Mouse (Mus musculus) layer of hippocampus, adult 8-10 months (tissue): ENCODE data around the gene Hsf4. TPM values are rescaled to one million over a fixed set of nuclear protein-coding genes. Genes with fewer than 3 reads are reported as not detected.
A peak's percentile ranks its signal among the peaks of the same experiment; 100 is the strongest.
"Not testable (repeated sequence)": the region's sequence is repeated elsewhere in the genome, so short reads cannot be mapped to it uniquely, and the experiment has no call there.

Source experiments
- DNase-seq, 2 experiments: peaks; one replicate each; pipeline ENCODE4 v3.0.0; 2022; ENCODE audit warnings: low spot score in 2 of 2
- total RNA-seq, 4 experiments: library from RNA; stranded (reverse); gene quantifications; 2 replicates each; pipeline ENCODE4 v1.2.4; 2022

Gene Hsf4
- total RNA-seq, result 10 to 100 TPM; 10.6 to 12.9 (median 12.0) TPM

DNA sequence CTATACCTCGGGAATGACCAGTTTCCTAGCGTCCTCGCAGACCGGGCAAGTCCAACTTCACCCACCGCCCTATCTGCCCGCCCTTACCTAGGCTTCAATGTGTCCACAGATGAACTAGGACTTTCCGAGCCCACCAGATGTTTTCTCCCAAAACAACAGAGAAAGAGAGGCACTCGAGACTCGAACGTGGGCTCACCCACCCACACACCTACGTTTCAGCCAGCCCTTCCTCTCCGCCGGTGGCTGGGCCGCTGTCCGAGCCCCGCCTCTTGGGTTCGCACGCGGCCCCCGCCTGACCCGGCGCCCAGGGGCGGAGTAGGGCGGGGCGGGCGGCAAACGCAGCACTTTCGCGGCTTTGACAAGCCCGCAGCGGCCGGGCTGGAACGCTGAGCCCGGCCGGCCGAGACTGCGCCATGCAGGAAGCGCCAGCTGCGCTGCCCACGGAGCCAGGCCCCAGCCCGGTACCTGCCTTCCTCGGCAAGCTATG lies at the start of gene Hsf4:
Gene Hsf4 (plus strand): TSS at position 341 of the 487 bp plus-strand sequence.
- DNase-seq, result no peak

DNA sequence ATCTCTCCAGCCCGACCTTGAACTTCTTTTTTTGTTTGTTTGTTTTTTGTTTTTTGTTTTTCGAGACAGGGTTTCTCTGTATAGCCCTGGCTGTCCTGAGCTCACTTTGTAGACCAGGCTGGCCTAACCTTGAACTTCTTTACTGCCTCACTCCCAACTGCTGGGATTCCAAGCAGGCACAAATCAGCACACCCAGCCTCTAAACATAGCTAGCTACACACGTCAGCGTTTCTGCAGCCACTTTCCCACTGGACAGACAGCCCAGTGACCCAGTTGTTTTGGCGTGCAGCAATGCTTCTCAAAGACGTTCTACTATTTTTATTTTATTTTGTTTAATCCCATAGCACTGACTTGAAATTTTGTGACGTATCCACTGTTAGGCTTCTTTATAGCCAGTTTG lies 45.8 kb upstream of the Hsf4 start:
- DNase-seq, result no peak

DNA sequence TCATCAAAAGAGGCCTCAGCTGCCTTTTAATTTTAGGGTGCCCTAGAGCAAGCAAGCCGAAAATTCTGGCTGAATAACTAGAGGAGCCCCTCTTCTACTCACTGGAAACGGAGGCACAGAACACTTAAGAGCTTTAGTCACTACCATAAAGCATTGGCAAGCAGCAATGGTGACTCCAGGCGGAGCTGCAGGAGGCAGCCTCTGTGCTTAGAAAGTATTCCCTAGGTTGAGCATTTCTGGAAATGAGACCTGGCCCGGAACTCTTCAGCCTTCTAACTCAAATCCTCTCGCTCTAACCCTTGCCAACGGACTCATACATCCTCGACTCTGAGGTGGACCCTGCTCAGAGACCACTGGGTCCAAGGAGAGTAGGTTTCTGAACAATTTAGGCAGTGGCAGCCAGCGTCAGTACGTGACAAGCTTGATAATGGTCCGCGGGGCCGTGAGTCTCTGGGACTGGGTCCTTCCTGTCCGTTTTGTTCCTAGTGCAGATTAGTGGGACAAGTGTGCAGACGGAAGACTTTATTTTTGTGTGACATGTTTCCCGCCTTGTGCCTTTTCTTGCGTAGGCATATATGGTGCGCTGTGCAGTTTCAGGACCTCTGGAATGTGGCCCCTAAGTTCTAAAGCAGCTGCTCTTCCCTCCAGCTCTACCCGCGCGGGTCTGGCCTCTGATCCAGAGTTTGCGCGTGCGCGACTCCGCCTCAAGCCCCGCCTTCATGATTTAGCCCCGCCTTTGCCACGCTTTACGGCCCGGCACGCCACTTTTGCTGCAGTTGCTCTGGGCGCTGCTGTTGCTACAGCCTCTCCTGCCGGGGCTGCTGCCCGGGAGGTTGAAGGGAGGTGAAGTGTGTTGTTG lies 45.0 kb upstream of the Hsf4 start, which contains the start of gene D230025D16Rik:
Gene D230025D16Rik (plus strand): TSS at position 733 of the 859 bp plus-strand sequence.
- peak; percentile 88 to 94 for DNase-seq

DNA sequence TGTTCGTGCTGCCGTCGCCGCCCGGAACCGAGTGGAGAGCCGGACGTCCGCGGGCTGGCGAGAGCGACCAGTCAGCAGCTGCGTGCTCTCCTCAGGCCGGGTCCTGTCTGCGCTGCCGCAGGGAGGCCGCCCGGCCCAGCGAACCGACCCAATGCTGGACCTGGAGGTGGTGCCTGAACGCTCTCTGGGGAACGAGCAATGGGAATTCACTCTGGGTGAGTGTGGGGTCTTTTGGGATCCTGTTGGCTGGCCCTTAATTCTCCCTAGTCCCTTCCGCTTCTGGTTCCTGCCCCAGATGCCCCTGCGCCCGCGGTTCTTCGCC lies 44.4 kb upstream of the Hsf4 start:
- no peak for DNase-seq

DNA sequence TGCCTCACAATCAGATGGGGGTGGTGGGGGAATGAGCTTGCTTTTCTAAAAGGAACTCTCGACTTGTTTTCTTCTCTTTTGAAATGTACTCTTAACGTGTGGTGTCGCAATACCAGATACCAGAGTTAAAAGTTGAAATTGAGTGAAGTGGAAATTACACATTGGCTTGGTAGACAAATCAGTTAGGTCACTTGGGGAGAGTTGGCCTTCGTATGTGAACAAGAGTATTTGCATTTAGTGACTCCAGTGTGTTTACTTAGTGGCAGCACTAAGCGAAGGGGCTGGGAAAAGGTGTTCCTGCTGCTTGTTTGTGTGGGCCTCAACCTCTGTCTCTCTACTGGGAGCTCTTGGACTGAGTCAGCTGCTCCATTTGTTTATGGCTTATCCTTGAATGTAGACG lies 43.7 kb upstream of the Hsf4 start:
- DNase-seq, result no peak

DNA sequence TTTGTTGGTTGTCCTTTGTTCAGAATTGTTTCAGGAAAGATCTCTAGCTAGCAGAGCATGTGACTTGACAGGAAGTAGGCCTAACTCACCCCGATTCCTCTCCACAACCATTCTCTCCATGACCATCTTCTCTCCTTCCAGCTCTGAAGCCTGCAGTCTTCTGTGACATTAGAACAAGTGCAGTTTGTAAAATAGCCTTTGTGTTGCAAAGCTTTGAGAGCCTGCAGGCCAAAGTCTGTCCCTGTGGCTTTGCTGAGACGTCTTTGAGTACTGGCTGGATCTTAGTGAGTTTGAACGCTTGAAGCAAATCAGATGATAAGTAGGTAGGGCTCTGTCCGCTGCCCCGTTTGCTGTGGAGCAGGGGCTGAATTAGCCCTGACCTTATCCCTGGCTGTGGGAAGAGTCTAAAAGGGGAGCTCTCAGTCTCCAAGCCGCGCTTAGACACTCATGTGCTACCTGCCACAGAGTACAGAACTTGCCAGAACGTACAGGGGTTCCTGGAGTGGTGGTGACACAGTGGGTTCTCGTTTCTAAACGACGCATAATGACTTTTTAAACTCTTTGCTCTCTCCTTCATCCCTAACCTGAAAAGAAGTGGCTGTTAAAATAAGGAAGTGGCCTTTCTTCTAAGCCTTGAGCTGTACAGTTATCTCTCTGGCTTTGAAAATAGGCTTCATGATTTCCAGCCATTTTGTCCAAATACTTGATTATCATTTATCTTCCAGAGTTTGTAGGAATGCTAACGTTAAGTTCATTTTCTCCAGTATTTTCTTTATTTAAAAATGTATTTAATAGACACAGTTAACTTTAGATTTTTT lies 37.9 kb upstream of the Hsf4 start:
- no peak for DNase-seq

DNA sequence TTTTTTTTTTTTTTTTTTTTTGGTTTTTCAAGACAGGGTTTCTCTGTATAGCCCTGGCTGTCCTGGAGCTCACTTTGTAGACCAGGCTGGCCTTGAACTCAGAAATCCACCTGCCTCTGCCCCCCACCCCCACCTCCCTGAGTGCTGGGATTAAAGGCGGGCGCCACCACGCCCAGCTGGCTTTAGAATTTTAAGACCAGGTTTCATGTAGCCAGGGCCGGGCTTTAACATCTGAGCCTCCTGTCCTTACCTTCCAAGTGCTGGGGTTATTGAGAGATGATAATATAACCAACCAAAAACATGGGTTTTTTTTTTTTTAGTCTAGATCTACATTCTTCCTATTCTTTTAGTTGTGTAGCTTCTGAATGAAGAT lies 37.3 kb upstream of the Hsf4 start:
- not testable (repeated sequence) for DNase-seq

DNA sequence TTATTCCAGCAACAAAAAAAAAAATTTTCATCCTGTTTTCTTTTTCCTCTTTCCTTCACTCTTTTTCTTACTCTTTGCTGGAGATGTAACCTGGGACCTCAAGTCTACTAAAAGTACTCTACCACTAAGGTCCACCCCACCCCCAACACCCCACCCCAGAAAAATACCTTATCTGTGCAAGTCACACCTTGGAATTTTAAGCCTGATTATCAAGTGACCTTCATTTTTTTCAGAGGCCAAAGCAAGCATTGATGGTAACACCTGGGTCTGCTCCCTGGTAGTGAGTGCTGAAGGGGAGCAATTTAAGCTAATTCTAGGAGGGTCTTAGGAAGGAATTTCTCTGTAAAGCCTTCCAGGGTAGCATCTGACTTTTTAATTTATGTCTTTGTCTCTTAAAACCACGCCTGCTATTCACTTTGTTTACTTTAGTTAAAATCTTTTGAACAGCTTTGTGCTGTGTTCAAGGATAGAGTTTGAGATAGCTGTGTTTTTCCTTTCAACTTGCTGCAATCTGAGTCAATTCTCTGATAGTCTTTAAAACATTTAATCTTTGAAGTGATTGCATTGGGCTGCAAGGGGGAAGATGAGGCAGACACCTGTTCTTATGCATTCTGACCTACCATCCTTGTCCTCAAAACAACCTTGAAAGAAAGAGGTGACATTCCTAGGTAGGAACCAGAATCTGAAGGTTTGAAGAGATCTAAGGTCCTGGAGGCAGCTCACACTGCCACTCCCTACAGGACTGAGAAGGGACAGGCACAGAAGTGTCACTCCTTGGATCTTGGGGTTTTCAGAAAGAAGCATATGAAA lies 36.3 kb upstream of the Hsf4 start:
- DNase-seq, result no peak

DNA sequence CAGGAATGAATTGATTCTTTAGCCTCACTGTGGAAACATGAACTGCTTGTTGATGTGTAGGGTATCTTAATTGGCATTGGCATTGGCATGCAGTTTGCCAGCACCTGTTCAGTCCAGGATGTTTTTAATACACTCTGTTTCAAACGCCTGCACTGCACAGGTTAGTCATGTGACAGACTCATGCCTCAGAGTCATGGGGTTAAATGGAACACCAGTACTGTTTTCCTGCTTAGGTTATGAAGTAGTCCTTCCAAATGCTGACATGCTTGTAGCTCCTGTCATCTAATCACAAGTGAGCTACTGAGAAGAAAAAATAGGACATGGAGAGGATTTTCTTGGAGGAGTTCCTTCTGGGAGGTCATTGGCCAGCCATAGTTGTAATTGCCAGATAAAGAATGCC lies 34.4 kb upstream of the Hsf4 start:
- DNase-seq, result no peak

DNA sequence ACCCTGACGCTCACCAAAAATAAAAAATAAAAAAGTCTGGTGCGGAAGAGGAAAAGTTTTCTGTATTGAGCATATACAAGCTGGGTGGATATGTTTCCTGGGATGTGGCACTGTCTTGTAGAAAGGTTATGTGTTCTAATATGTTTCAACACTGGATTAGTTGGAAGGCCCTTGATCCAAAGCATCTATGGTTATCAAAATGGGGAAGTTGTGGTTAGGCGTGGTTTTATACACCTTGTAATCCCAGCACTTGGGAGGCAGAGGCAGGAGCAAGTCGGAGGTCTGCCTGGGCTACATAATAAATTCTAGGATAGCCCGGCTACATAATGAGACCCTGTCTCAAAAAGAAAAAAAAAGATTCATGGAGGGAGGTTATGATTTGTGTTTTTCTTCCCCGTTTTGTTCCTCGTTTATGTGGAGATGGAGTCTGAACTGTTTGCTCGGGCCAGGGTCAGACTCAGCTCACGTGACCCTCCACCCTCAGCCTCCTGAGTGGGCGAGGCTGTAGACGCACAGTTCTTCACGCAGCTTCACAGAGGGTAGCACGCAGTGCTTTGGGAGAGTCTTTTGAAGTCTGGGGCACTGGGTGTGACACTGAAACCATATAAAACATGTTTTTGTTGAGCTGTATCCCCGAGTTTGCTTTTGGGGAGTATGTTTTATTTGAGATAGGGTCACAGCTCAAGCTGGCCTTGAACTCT lies 32.0 kb upstream of the Hsf4 start:
- no peak for DNase-seq

DNA sequence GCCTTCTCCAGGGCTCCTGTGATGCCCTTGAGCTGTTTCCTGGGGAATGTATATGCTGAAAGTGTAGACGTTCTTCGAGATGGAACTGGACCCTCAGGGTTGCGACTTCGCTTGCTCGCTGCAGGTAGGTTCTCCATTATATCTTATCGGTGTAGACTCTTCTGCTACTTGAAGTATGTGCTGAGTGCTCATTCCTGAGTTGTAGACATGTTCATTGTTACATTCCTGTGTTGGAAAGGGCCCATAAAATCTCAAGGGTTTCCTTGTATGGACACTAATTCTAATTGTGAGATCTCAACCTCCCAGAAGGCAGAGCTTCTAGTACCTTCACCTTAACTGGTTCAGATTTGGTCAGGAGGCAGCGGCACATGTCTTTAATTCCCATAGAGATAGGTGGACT lies 28.6 kb upstream of the Hsf4 start:
- no peak for DNase-seq

DNA sequence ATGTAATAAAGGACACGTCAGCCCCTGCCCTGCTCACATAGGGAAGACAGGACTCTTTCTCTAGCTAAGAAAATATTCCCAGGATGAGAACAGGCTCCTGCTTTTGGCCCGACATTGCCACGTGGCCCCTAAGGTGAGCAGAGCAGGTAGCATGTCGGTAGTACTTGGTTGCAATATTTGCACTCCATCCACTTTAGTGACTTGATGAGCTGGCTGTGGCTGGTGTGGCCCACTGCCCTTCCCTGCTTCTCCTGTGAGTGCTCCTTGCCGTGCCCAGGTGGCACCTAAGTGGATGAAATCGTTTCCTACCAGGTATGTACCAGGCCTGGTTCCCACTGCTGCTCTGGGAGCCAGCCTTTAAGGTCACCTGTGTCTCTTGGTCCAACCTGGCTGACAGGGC lies 17.6 kb upstream of the Hsf4 start:
- no peak for DNase-seq

DNA sequence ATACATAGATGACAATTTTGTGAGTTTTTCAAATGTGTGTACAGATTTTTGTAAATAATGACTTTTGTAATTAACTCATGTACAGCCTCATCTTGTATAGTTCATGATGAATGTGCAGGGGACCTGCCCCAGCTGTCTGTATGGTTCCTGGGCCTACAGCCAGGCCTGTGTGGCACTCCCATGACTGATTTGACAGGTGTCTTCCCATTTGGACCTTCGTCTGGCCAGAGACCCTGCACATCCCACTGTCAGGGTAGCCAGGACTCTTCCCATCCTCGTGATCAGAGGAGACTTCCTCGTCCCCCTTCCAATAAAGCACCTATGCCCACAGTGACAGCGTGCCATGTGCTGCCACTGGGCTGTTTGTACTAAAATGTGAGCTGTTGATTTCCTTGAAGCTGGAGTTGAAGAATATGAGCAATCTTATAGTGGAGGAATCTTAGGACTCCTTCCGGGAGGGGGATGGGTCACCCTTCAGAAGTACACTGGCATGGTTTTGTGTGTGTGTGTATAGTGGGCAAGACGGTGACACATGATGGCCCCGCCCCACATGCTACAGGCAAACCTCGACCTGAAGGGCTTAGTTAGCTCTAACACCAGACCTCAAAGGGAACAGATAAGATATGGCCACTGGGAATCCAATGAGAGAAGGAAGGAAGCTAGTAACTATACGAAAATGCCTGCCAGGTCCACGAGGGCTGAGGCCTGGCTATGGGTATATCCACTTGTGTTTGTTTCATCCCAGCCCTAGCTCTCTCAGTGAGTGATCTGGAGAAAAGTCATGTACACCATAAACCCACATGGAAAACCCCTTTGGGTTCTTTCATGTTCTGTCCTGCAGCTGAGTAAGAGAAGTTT lies 16.7 kb upstream of the Hsf4 start:
- DNase-seq, result no peak

DNA sequence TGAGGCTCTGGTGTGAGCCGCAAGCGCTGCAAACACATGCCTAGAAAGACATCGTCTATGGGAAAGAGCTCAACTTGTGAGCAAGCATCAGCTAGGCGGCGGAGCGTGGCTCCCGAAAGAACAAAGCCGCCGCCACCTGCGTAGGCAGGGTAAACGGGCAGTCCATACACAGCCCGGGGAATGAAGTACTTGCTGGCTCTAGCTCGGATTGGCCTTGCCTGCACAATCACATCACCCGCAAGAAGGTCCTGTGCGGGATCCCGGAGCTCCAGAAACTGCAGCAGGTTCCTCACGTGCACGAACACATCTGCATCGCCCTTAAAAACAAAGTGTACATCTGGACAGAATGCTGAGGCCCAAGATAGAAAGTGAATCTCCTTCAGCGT lies 15.8 kb upstream of the Hsf4 start:
- no peak for DNase-seq

DNA sequence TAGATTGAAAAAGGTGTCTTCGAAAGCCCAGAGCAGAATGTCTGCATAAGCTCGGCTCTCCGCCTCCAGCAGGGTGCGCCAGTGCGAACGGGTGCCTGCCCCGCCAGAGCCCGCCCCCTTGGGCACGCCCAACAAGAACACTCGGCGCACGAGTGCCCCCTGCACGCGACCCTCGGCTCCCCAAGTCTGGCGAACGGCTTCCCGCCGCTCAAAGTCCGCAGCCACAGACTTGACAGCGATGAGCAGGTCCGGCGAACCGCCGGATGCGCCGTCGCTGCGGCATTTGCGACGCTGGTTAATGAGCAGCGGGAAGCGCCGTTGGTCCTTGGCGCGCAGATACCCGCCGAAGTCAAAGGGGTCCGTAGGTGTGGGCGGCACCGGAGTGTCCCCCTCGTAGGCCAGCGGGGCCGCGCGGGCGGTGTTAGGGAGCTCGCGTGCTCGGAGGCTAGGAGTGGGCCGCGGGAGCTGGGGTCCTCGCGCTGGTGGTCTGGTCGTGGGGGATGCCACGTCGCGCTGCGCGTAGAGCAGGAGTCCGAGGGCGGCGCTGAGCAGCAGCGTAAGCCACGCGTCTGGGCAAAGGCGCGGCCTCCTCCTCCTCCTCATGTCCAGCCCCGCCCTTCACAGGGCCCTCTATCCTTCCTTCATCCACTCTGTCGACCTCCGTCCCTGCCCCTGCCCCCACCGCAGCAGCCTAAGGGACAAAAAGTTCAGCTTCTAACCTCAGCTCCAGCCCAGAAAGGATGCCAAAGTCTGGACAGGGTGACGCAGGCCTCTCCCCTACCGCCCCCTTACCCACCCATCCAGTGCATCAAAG lies 15.2 kb upstream of the Hsf4 start:
- DNase-seq, result peak; percentile 84 to 85

DNA sequence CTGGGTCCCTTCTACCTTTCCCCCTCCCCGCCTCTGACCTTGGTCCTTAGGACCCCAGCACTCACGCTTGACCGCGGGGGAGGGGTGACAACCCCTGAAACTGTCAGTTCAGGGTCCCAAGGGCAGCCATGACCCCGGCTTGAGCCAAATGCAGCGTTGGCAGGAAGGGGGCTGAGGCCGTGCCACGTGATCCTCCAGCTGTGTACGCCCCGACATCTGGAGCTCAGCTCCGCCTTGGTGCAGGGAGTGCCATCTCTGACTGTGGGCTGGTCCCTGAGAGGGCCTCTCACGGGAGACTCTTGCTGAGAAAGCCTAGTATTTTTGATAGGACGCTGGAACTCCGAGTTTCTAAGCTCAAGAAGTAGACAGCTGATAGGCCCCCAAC lies 14.6 kb upstream of the Hsf4 start, which contains the start of gene B3gnt9:
Gene B3gnt9 (minus strand): TSS at position 188 of the 385 bp plus-strand sequence.
- peak in 1 of 2 experiments; percentile 50 for DNase-seq

DNA sequence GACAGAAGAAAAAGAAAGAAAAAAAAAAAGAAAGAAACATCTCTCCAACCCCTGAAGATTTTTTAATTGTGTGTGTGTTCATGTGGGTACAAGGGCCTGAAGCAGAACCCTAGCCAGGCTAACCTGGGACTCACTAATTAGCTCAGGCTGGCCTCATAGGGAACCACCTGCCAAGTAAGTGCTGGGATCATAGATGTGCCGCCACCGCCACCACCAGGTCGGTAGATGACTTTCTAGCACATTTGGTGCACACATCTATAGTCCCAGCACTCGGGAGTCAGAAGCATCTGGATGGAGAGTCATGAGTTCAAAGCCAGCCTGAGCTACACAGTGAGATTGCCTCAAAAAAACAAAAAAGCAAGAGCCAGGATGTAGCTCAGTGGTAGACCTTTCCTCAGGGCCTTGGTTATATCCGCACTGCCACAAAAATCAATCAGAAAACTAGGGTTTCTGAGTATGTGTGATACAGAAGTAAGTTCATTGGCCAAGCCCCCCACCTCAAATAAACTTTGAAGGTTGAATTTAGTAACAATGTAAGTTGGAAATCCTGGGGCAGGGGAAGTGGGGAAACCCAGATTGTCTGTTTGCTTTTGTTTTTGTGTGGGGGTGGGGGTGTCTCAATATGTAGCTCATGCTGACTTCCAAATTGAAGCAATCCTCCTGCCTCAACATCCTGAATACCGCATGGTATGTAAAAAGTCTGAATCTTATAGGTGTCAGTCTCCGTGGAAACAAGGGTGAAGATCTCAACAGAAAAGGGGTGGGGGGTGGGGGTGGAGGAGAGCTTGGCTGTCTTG lies 12.1 kb upstream of the Hsf4 start:
- DNase-seq, result no peak
